Mouse (Mus musculus) urinary bladder, postnatal 4 days (tissue): Measurements from ENCODE around the gene Cbr2.
A peak's percentile ranks its signal among the peaks of the same experiment; 100 is the strongest.
"Not testable (repeated sequence)": the region's sequence is repeated elsewhere in the genome, so short reads cannot be mapped to it uniquely, and the experiment has no call there.

Source experiments
- DNase-seq, 2 experiments: peaks; one replicate each; pipeline ENCODE4 v3.0.0; 2021 to 2022; ENCODE audit warnings: low spot score in 2 of 2

Cbr2 gene

GRCm38 (mm10) chr11:120731395-120731794, 519 bp downstream of the Cbr2 start:
- no peak for DNase-seq

- DNase-seq: peak in 1 of 2 experiments; percentile 12
Measured at GRCm38 (mm10) chr11:120730331-120730870, 1.5 kb downstream of the Cbr2 start.

- not testable (repeated sequence) for DNase-seq
Measured at GRCm38 (mm10) chr11:120729432-120730050, 2.4 kb downstream of the Cbr2 start.

GRCm38 (mm10) chr11:120728530-120729240, 3.2 kb downstream of the Cbr2 start:
- DNase-seq: no peak

GRCm38 (mm10) chr11:120727564-120727963, 4.3 kb downstream of the Cbr2 start:
- DNase-seq: no peak

- DNase-seq: peak; percentile 82 to 86
Measured at GRCm38 (mm10) chr11:120727169-120727527, 4.8 kb downstream of the Cbr2 start, which contains the start of gene Dcxr. Gene Dcxr (minus strand): TSS chr11:120727281.

- DNase-seq: no peak
Measured at GRCm38 (mm10) chr11:120726243-120727168, 5.4 kb downstream of the Cbr2 start.

- DNase-seq: no peak
Measured at GRCm38 (mm10) chr11:120723509-120723908, 8.4 kb downstream of the Cbr2 start.

GRCm38 (mm10) chr11:120722761-120723382, 9.0 kb downstream of the Cbr2 start:
- DNase-seq: no peak

- DNase-seq: no peak
Measured at GRCm38 (mm10) chr11:120722067-120722630, 9.8 kb downstream of the Cbr2 start.

GRCm38 (mm10) chr11:120721124-120722066, 10.5 kb downstream of the Cbr2 start, which contains the start of gene Rac3:
Gene Rac3 (plus strand): TSS chr11:120721470.
- DNase-seq: peak; percentile 62 to 73

GRCm38 (mm10) chr11:120720450-120720849, 11.5 kb downstream of the Cbr2 start:
- DNase-seq: peak; percentile 80 to 95

- no peak for DNase-seq
Measured at GRCm38 (mm10) chr11:120719841-120720376, 12.0 kb downstream of the Cbr2 start.

- no peak for DNase-seq
Measured at GRCm38 (mm10) chr11:120719242-120719641, 12.7 kb downstream of the Cbr2 start.

- no peak for DNase-seq
Measured at GRCm38 (mm10) chr11:120715131-120715530, 16.8 kb downstream of the Cbr2 start.

GRCm38 (mm10) chr11:120714546-120714945, 17.4 kb downstream of the Cbr2 start:
- DNase-seq: no peak

- DNase-seq: peak; percentile 97
Measured at GRCm38 (mm10) chr11:120713580-120714518, 18.1 kb downstream of the Cbr2 start, which contains the start of the genes Cenpx and Lrrc45. Gene Cenpx (minus strand): TSS chr11:120713738. Gene Lrrc45 (plus strand): TSS chr11:120713925.
